Comparison of ENCODE assay signal across 9 mouse cellular contexts in genomic region chr17:5217852-5218845, GRCm38 (mm10).
A peak's percentile ranks its signal among the peaks of the same experiment; 100 is the strongest.
DNase-seq lines count a peak whose midpoint lies in the region; ATAC-seq and TF ChIP-seq lines count a peak whose summit lies in the region.
"Had no signal": no experiment of that assay in that cellular context is flagged by ENCODE, and none has a peak within 500 bp of the region (broad histone marks: within the 10 kb centered on the region; RNA-seq: fewer than 3 reads in every experiment).

No protein-coding gene starts in this region.

- 72% methylated on average over 9 of the region's 9 CpGs for WGBS in hindbrain, embryonic 14.5 days
- WGBS in hindbrain, embryonic 11.5 days, result 77% methylated on average over 9 of the region's 9 CpGs
- 68% methylated on average over 9 of the region's 9 CpGs for WGBS in midbrain, embryonic 16.5 days
- WGBS in midbrain, embryonic 10.5 days, result 84% methylated on average over 9 of the region's 9 CpGs

- no peaks in the 10 kb centered on the region for H3K36me3 ChIP-seq in hindbrain, embryonic 14.5 days (replicated peaks; ENCODE audit: control insufficient read depth, insufficient read depth)
- no peaks in the 10 kb centered on the region for H3K36me3 ChIP-seq in hindbrain, embryonic 11.5 days (ENCODE audit: control insufficient read depth, insufficient read depth, low read length)
- no peaks in the 10 kb centered on the region for H3K36me3 ChIP-seq in midbrain, embryonic 16.5 days (ENCODE audit: control insufficient read depth, insufficient read depth, low read length)
- no peaks in the 10 kb centered on the region for H3K36me3 ChIP-seq in midbrain, embryonic 10.5 days

- H3K4me1 ChIP-seq in hindbrain, embryonic 14.5 days (replicated peaks; ENCODE audit: control insufficient read depth, insufficient read depth, low read length), result peaks cover 63% of the 10 kb centered on the region
- H3K4me1 ChIP-seq in hindbrain, embryonic 11.5 days (replicated peaks; ENCODE audit: control insufficient read depth, insufficient read depth, low read length), result peaks cover 5% of the 10 kb centered on the region; the same call in 1 of the 2 replicates
- peaks cover 41% of the 10 kb centered on the region for H3K4me1 ChIP-seq in midbrain, embryonic 16.5 days (ENCODE audit: control insufficient read depth, insufficient read depth, low read length)
- peaks cover 36% of the 10 kb centered on the region for H3K4me1 ChIP-seq in midbrain, embryonic 10.5 days
- H3K4me1 ChIP-seq in cortical plate, adult 2 months (ENCODE audit: control insufficient read depth, insufficient read depth, low read length), result peaks cover 12% of the 10 kb centered on the region

- no peak overlapping the region for H3K4me3 ChIP-seq in hindbrain, embryonic 14.5 days (replicated peaks; ENCODE audit: low read length)
- no peak overlapping the region for H3K4me3 ChIP-seq in hindbrain, embryonic 11.5 days (ENCODE audit: low read depth, low read length)
- no peak overlapping the region for H3K4me3 ChIP-seq in midbrain, embryonic 16.5 days (ENCODE audit: low read depth, low read length)
- H3K4me3 ChIP-seq in midbrain, embryonic 10.5 days, result no peak overlapping the region
- no peak overlapping the region for H3K4me3 ChIP-seq in cortical plate, adult 2 months (ENCODE audit: insufficient read depth, low read length)

- no peaks in the 10 kb centered on the region for H3K27me3 ChIP-seq in hindbrain, embryonic 14.5 days (ENCODE audit: control insufficient read depth, insufficient read depth, low read length)
- no peaks in the 10 kb centered on the region for H3K27me3 ChIP-seq in hindbrain, embryonic 11.5 days (ENCODE audit: control insufficient read depth, insufficient read depth, low read length)
- H3K27me3 ChIP-seq in midbrain, embryonic 16.5 days (ENCODE audit: control insufficient read depth, insufficient read depth, low read depth, low read length), result no peaks in the 10 kb centered on the region
- no peaks in the 10 kb centered on the region for H3K27me3 ChIP-seq in midbrain, embryonic 10.5 days (ENCODE audit: low read depth, poor library complexity, severe bottlenecking)
- H3K27me3 ChIP-seq: megakaryocyte, embryonic 14.5 days had no signal

- H3K9ac ChIP-seq in hindbrain, embryonic 14.5 days, result no peak overlapping the region
- H3K9ac ChIP-seq in hindbrain, embryonic 11.5 days (ENCODE audit: low read depth, low read length), result no peak overlapping the region
- no peak overlapping the region for H3K9ac ChIP-seq in midbrain, embryonic 16.5 days (ENCODE audit: low read depth, low read length)

- H3K9me3 ChIP-seq in hindbrain, embryonic 14.5 days (ENCODE audit: control insufficient read depth, low read length), result no peaks in the 10 kb centered on the region
- H3K9me3 ChIP-seq in hindbrain, embryonic 11.5 days (ENCODE audit: control insufficient read depth, low read length), result no peaks in the 10 kb centered on the region
- no peaks in the 10 kb centered on the region for H3K9me3 ChIP-seq in midbrain, embryonic 16.5 days (replicated peaks; ENCODE audit: control insufficient read depth, low read length, poor library complexity, severe bottlenecking)
- no peaks in the 10 kb centered on the region for H3K9me3 ChIP-seq in midbrain, embryonic 10.5 days (replicated peaks)
- H3K9me3 ChIP-seq: megakaryocyte, embryonic 14.5 days had no signal

- intact Hi-C loops in left cerebral cortex, postnatal 25 days (cut with DNase I), result no loop called here

- peak; percentile 13; the same call in 1 of the 2 replicates for TF ChIP-seq CTCF in cortical plate, adult 2 months (IDR thresholded peaks at IDR 0.05; ENCODE audit: extremely low read depth, insufficient read depth, low read length)

- H3K4me2 ChIP-seq in hindbrain, embryonic 14.5 days (replicated peaks), result no peak overlapping the region
- no peak overlapping the region for H3K4me2 ChIP-seq in hindbrain, embryonic 11.5 days (replicated peaks; ENCODE audit: low read depth, low read length)
- no peak overlapping the region for H3K4me2 ChIP-seq in midbrain, embryonic 16.5 days (ENCODE audit: low read length)

- no peak for TF ChIP-seq POLR2A in cortical plate, adult 2 months (IDR thresholded peaks at IDR 0.05; ENCODE audit: extremely low read depth, insufficient read depth, low read length)

- no peak overlapping the region for H3K27ac ChIP-seq in hindbrain, embryonic 14.5 days
- H3K27ac ChIP-seq in hindbrain, embryonic 11.5 days (ENCODE audit: low read depth, low read length), result no peak overlapping the region
- H3K27ac ChIP-seq in midbrain, embryonic 16.5 days (ENCODE audit: low read length), result no peak overlapping the region
- no peak overlapping the region for H3K27ac ChIP-seq in midbrain, embryonic 10.5 days (replicated peaks)
- H3K27ac ChIP-seq in cortical plate, adult 2 months (ENCODE audit: insufficient read depth, low read length), result no peak overlapping the region

- 0 out of 2 replicates have a peak, but pooled peaks have one; percentile 56 for ATAC-seq in hindbrain, embryonic 14.5 days (ENCODE audit: low FRiP score)
- no peak for ATAC-seq in hindbrain, embryonic 11.5 days (ENCODE audit: low FRiP score)
- ATAC-seq in midbrain, embryonic 16.5 days, result peak; percentile 9; the same call in 1 of the 2 replicates

- DNase-seq in hindbrain, embryonic 14.5 days (ENCODE audit: low spot score), result no peak
- no peak for DNase-seq in hindbrain, embryonic 11.5 days (ENCODE audit: low spot score)
- no peak for DNase-seq in midbrain, embryonic 10.5 days (ENCODE audit: low spot score)
- peak; percentile 64 for DNase-seq in retina, embryonic 14.5 days (ENCODE audit: low spot score)
- DNase-seq in left cerebral cortex, postnatal 25 days (ENCODE audit: low spot score in 2 of 2), result no peak
- DNase-seq: gastrocnemius, postnatal 10 days had no signal
